Mouse (Mus musculus): ENCODE results near the gene Mad2l1. TPM values are rescaled to one million over a fixed set of nuclear protein-coding genes. Genes with fewer than 3 reads are reported as not detected.

Gene Mad2l1
- 18.1 TPM for polyA plus RNA-seq (2014; fragmentation: Illumina TruSeq; extraction: RNeasy Lipid Tissue Mini Kit (QIAGEN cat#74804); ENCODE audit: low read depth, low replicate concordance)

DNA sequence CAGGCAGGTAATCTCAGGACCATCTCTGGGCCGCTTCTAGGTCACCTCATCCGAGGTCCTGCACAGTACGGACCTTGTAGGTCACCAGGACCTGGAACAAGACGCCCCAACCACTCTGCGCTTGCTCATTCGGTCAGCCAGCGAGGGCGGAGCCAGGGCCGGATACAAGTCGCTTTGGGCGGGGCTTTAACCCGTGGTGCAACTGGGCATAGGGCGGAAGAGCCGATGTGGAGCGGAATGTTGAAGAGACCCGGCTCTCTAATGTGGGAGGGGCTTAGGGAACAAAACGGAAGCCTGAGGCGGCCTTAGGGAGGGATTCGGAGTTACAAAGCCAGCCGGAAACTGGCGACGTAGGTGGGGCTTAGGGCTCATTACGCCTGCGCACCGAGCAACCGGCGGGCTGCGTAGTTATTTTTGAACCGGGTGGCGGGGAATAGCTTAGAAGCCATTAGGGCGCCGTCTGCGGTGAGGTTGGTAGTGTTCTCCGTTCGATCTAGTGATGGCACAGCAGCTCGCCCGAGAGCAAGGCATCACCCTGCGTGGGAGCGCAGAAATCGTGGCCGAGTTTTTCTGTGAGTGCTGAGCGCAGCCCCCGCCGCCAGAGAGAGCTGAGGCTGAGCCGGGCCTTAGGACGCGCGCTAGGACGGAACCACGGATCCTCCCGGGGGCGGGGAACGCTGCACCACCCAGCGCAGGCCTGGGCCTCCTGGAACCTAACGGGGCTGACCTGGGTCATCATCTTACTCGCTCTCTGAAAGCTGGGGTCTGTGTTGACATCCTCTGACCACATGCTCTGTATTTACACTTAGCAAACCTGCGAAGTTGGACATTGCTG, at the start of gene Mad2l1:
TSS of gene Mad2l1 (plus strand) at position 363 of the 835 bp plus-strand sequence.

DNA sequence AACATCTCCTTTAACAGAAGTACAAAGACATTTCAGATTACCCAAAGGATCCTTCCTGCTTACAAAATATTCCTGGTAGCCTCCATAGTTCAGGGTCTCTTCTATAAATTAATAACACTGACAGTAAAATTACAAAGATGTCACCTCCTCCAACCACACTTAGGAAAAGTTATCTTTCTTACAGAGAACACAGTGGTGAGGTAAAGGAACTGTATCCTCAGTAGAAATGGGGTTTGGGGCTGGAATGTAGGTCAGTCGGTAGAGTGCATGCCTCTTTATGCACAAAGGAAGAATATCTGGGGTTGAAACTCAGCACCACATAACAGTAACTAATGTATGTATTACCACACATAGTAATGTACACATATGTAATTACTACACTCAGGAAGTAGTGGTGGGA, 24.8 kb downstream of the Mad2l1 start, which contains the start of gene Vmn1r32:
TSS of gene Vmn1r32 (minus strand) at position 101 of the 400 bp plus-strand sequence.

Other genes with a start within 250 kb of the Mad2l1 start
- not detected for gene Vmn1r32, start 24.7 kb downstream of the Mad2l1 start, polyA plus RNA-seq (2014; fragmentation: Illumina TruSeq; extraction: RNeasy Lipid Tissue Mini Kit (QIAGEN cat#74804); ENCODE audit: low read depth, low replicate concordance)
- not detected for gene Vmn1r33, start 82.9 kb downstream of the Mad2l1 start, polyA plus RNA-seq (2014; fragmentation: Illumina TruSeq; extraction: RNeasy Lipid Tissue Mini Kit (QIAGEN cat#74804); ENCODE audit: low read depth, low replicate concordance)
- gene Vmn1r34, start 108.5 kb downstream of the Mad2l1 start, polyA plus RNA-seq (2014; fragmentation: Illumina TruSeq; extraction: RNeasy Lipid Tissue Mini Kit (QIAGEN cat#74804); ENCODE audit: low read depth, low replicate concordance) = not detected
- gene Vmn1r35, start 150.5 kb downstream of the Mad2l1 start, polyA plus RNA-seq (2014; fragmentation: Illumina TruSeq; extraction: RNeasy Lipid Tissue Mini Kit (QIAGEN cat#74804); ENCODE audit: low read depth, low replicate concordance) = not detected
- not detected for gene Vmn1r36, start 183.8 kb downstream of the Mad2l1 start, polyA plus RNA-seq (2014; fragmentation: Illumina TruSeq; extraction: RNeasy Lipid Tissue Mini Kit (QIAGEN cat#74804); ENCODE audit: low read depth, low replicate concordance)
- not detected for gene Vmn1r37, start 194.0 kb downstream of the Mad2l1 start, polyA plus RNA-seq (2014; fragmentation: Illumina TruSeq; extraction: RNeasy Lipid Tissue Mini Kit (QIAGEN cat#74804); ENCODE audit: low read depth, low replicate concordance)
- gene Vmn1r38, start 247.2 kb downstream of the Mad2l1 start, polyA plus RNA-seq (2014; fragmentation: Illumina TruSeq; extraction: RNeasy Lipid Tissue Mini Kit (QIAGEN cat#74804); ENCODE audit: low read depth, low replicate concordance) = not detected

Measured in kidney, adult 10 weeks (tissue).